Mouse (Mus musculus): Measurements from ENCODE around the gene Cypt15. TPM values are rescaled to one million over a fixed set of nuclear protein-coding genes. Genes with fewer than 3 reads are reported as not detected.
"Not testable (repeated sequence)": the region's sequence is repeated elsewhere in the genome, so short reads cannot be mapped to it uniquely, and the experiment has no call there.

Gene Cypt15
- polyA plus RNA-seq (2014; fragmentation: Nextera tagmentation; extraction: Ambion mirVana) = not detected in 2 replicates

- H3K9me3 ChIP-seq (ENCODE audit: control insufficient read depth, low read length); H3K27me3 ChIP-seq (ENCODE audit: control insufficient read depth, insufficient read depth, low read length); DNase-seq (ENCODE audit: low spot score); H3K4me1 ChIP-seq (ENCODE audit: control insufficient read depth, insufficient read depth, low read length); ATAC-seq (ENCODE audit: insufficient read depth, low FRiP score, low TSS enrichment); H3K36me3 ChIP-seq (ENCODE audit: control insufficient read depth, insufficient read depth, low read length); H3K9ac ChIP-seq (ENCODE audit: low read length); H3K4me2 ChIP-seq (ENCODE audit: low read depth); H3K4me3 ChIP-seq (ENCODE audit: low read depth, low read length); H3K27ac ChIP-seq (ENCODE audit: low read depth, low read length): not testable (repeated sequence)
- 88% methylated on average over 1 of the region's 1 CpGs for WGBS
Observed at GRCm38 (mm10) chrX:39345967-39346366, at the start of gene Cypt15. TSS of gene Cypt15 (plus strand) at chrX:39346267.

DNA sequence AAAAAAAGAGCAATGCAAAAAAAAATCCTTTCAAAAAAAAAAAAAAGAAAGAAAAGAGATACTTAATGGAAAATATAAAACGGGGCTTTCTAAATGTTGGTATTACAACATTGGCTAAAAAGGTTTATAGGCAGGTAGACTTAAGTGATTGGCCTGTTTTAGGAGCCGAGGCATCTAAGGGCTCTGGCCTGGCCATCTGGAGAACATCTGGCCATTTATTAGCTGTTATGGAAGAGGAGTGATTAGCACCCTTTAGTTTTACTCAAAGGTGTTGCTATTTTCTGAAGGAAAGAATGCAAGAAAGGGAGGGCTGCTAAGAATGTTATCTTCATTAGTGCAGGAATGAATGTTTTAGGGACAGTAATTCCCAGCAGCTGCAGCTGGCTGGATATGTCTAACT, 24.9 kb downstream of the Cypt15 start:
- Histone ChIP-seq H3K4me1 (ENCODE audit: control insufficient read depth, insufficient read depth, low read length) (no peaks in the 10 kb centered on the region), H3K27ac (ENCODE audit: low read depth, low read length) (no peak overlapping the region), H3K27me3 (ENCODE audit: control insufficient read depth, insufficient read depth, low read length) (no peaks in the 10 kb centered on the region), H3K4me3 (ENCODE audit: low read depth, low read length) (no peak overlapping the region), H3K9ac (ENCODE audit: low read length) (no peak overlapping the region), H3K4me2 (ENCODE audit: low read depth) (no peak overlapping the region), H3K36me3 (ENCODE audit: control insufficient read depth, insufficient read depth, low read length) (no peaks in the 10 kb centered on the region), H3K9me3 (ENCODE audit: control insufficient read depth, low read length) (no peaks in the 10 kb centered on the region)
- ATAC-seq (ENCODE audit: insufficient read depth, low FRiP score, low TSS enrichment) (no peak), DNase-seq (ENCODE audit: low spot score) (no peak)
- WGBS = 73% methylated on average over 2 of the region's 2 CpGs

GRCm38 (mm10) chrX:39378830-39379229, 32.8 kb downstream of the Cypt15 start:
- DNase-seq (ENCODE audit: low spot score) (no peak), ATAC-seq (ENCODE audit: insufficient read depth, low FRiP score, low TSS enrichment) (no peak)
- H3K36me3 ChIP-seq (ENCODE audit: control insufficient read depth, insufficient read depth, low read length) = no peaks in the 10 kb centered on the region
- no peaks in the 10 kb centered on the region for H3K9me3 ChIP-seq (ENCODE audit: control insufficient read depth, low read length)
- H3K4me2 ChIP-seq (ENCODE audit: low read depth) = no peak overlapping the region
- H3K9ac ChIP-seq (ENCODE audit: low read length) = no peak overlapping the region
- no peak overlapping the region for H3K27ac ChIP-seq (ENCODE audit: low read depth, low read length)
- WGBS = 68% methylated on average over 2 of the region's 2 CpGs
- H3K27me3 ChIP-seq (ENCODE audit: control insufficient read depth, insufficient read depth, low read length) = no peaks in the 10 kb centered on the region
- no peak overlapping the region for H3K4me3 ChIP-seq (ENCODE audit: low read depth, low read length)
- no peaks in the 10 kb centered on the region for H3K4me1 ChIP-seq (ENCODE audit: control insufficient read depth, insufficient read depth, low read length)

DNA sequence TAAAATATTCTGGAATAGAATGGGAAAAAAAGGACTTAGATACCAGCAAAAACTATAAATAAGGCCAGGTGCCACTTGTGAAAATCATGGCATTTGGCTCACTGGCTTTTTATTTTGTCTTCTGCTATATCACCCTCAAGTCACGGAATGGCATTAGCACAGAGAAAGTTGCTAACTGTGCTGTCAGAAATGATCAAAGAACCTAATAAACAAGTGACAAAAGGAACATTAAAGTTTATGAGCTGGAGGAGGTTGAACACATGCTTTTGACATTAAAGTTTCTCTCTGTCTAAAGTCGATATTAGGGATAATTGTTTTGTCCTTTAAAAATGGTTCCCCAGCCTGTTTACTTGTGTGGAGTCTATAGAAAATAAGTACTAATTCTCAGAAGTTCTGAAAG, 37.7 kb downstream of the Cypt15 start:
- 55% methylated on average over 2 of the region's 2 CpGs for WGBS
- Histone ChIP-seq H3K4me1 (ENCODE audit: control insufficient read depth, insufficient read depth, low read length) (no peaks in the 10 kb centered on the region), H3K27ac (ENCODE audit: low read depth, low read length) (no peak overlapping the region), H3K27me3 (ENCODE audit: control insufficient read depth, insufficient read depth, low read length) (no peaks in the 10 kb centered on the region), H3K4me3 (ENCODE audit: low read depth, low read length) (no peak overlapping the region), H3K4me2 (ENCODE audit: low read depth) (no peak overlapping the region), H3K36me3 (ENCODE audit: control insufficient read depth, insufficient read depth, low read length) (no peaks in the 10 kb centered on the region), H3K9me3 (ENCODE audit: control insufficient read depth, low read length) (no peaks in the 10 kb centered on the region), H3K9ac (ENCODE audit: low read length) (no peak overlapping the region)
- ATAC-seq (ENCODE audit: insufficient read depth, low FRiP score, low TSS enrichment) = no peak
- no peak for DNase-seq (ENCODE audit: low spot score)
